Comparison of ENCODE assay signal across 14 mouse cellular contexts in the genomic region with DNA sequence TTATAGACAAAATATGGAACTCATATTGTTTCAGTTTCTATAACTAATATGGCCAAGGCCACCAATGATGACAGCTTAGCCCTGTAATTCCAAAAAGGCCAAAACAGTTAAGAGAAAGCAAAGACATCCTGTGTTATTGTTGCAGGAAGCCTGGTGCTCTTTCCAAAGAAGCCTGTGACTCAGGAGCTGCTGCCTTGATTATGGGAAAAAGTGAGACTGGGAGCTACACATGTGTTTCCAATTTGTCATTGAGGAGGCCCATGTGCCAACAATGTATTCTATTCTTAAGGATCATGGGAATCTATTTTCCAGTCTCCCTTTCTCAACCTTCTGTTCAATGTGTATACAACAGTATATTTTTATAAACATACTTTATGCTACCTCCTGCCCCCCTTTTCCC.
"Had no signal": no experiment of that assay in that cellular context is flagged by ENCODE, and none has a peak within 500 bp of the region (broad histone marks: within the 10 kb centered on the region; RNA-seq: fewer than 3 reads in every experiment).

No protein-coding gene starts in this region.

- H3K9me3 ChIP-seq: limb, embryonic 15.5 days; liver, embryonic 12.5 days; midbrain, embryonic 15.5 days; neural tube, embryonic 12.5 days; stomach, embryonic 15.5 days had no signal

- DNase-seq: kidney, adult 8-10 months; kidney, postnatal 25 days; lung, embryonic 14.5 days; lung, postnatal 14 days; thymus, postnatal 36 days had no signal

- H3K4me3 ChIP-seq: left cerebral cortex, adult 2 months; limb, embryonic 15.5 days; liver, embryonic 12.5 days; megakaryocyte, embryonic 14.5 days; midbrain, embryonic 15.5 days; neural tube, embryonic 12.5 days; stomach, embryonic 15.5 days had no signal

- H3K27me3 ChIP-seq: limb, embryonic 15.5 days; liver, embryonic 12.5 days; megakaryocyte, embryonic 14.5 days; midbrain, embryonic 15.5 days; neural tube, embryonic 12.5 days; stomach, embryonic 15.5 days had no signal

- H3K36me3 ChIP-seq: limb, embryonic 15.5 days; liver, embryonic 12.5 days; midbrain, embryonic 15.5 days; neural tube, embryonic 12.5 days; stomach, embryonic 15.5 days had no signal

- H3K27ac ChIP-seq: left cerebral cortex, adult 2 months; limb, embryonic 15.5 days; liver, embryonic 12.5 days; macrophage; midbrain, embryonic 15.5 days; neural tube, embryonic 12.5 days; stomach, embryonic 15.5 days had no signal

- H3K4me2 ChIP-seq: limb, embryonic 15.5 days; liver, embryonic 12.5 days; lung, embryonic 14.5 days; midbrain, embryonic 11.5 days; midbrain, embryonic 15.5 days; neural tube, embryonic 12.5 days; stomach, embryonic 15.5 days had no signal

- H3K4me1 ChIP-seq: liver, embryonic 12.5 days; megakaryocyte, embryonic 14.5 days; midbrain, embryonic 15.5 days; neural tube, embryonic 12.5 days; stomach, embryonic 15.5 days had no signal

- H3K9ac ChIP-seq: limb, embryonic 15.5 days; liver, embryonic 12.5 days; lung, embryonic 14.5 days; midbrain, embryonic 15.5 days; neural tube, embryonic 12.5 days; stomach, embryonic 15.5 days had no signal

- ATAC-seq: liver, embryonic 12.5 days; midbrain, embryonic 15.5 days had no signal
